Mouse (Mus musculus) intestine, postnatal 0 days (tissue): ENCODE data around the gene Ampd1. TPM values are rescaled to one million over a fixed set of nuclear protein-coding genes. Genes with fewer than 3 reads are reported as not detected.

Experiments used
- ATAC-seq: fragments of 200-750 bp; cut with Nextera tagmentation; 2 replicates; pipeline ENCODE4 v1.8.0; 2017; ENCODE audit warnings: mild to moderate bottlenecking, moderate TSS enrichment, moderate library complexity
- H3K27ac ChIP-seq: fragments of 300-500 bp; sonication (generic); 2 replicates; pipeline ENCODE4 v1.5.1; 2014; ENCODE audit warnings: mild to moderate bottlenecking, low read depth, low read length, moderate library complexity
- H3K27me3 ChIP-seq: fragments of 300-500 bp; sonication (generic); replicated peaks from 2 replicates; pipeline ENCODE4 v1.6.1; 2014; ENCODE audit warnings: low read length, mixed read lengths; ENCODE audit not compliant: control insufficient read depth, insufficient read depth
- H3K36me3 ChIP-seq: fragments of 300-500 bp; sonication (generic); 2 replicates; pipeline ENCODE4 v1.6.1; 2014; ENCODE audit warnings: mild to moderate bottlenecking, moderate library complexity; ENCODE audit not compliant: control insufficient read depth, insufficient read depth
- H3K4me1 ChIP-seq: fragments of 300-500 bp; sonication (generic); replicated peaks from 2 replicates; pipeline ENCODE4 v1.6.1; 2014; ENCODE audit warnings: antibody characterized with exemption, low read length, mixed read lengths; ENCODE audit not compliant: control insufficient read depth, insufficient read depth
- H3K4me2 ChIP-seq: fragments of 300-500 bp; sonication (generic); replicated peaks from 2 replicates; pipeline ENCODE4 v1.6.1; 2014; ENCODE audit warnings: low read depth, mild to moderate bottlenecking, moderate library complexity
- H3K4me3 ChIP-seq: fragments of 300-500 bp; sonication (generic); 2 replicates; pipeline ENCODE4 v1.5.1; 2014; ENCODE audit warnings: low read depth, low read length
- H3K9ac ChIP-seq: fragments of 300-500 bp; sonication (generic); 2 replicates; pipeline ENCODE4 v1.6.1; 2014; ENCODE audit warnings: mild to moderate bottlenecking, low read depth, low read length
- H3K9me3 ChIP-seq: fragments of 300-500 bp; sonication (generic); 2 replicates; pipeline ENCODE4 v1.6.1; 2016; ENCODE audit warnings: mixed run types; ENCODE audit not compliant: control insufficient read depth
- CTCF ChIP-seq: sonication (generic); IDR thresholded peaks from 2 replicates; pipeline ENCODE4 v1.5.1; 2016; ENCODE audit warnings: low read depth, mild to moderate bottlenecking, control low read depth, antibody characterized with exemption, moderate library complexity
- WGBS: fragments of 180-500 bp; shearing (Covaris S2); extraction: QIAGEN DNeasy Blood & Tissue Kit; methylation state at CpG from one replicate; pipeline ENCODE4 v1.1.7; 2014; 5-methylcytosine and 5-hydroxymethylcytosine counted together
- polyA plus RNA-seq: library from polyadenylated mRNA; unstranded; fragments of >200 nt; fragmentation: Nextera tagmentation; extraction: Ambion mirVana; gene quantifications from 2 replicates; pipeline ENCODE4 v1.2.1, GENCODE M21; 2015

Ampd1 gene
- polyA plus RNA-seq, 1 experiment from 2014 or later, result not detected

DNA sequence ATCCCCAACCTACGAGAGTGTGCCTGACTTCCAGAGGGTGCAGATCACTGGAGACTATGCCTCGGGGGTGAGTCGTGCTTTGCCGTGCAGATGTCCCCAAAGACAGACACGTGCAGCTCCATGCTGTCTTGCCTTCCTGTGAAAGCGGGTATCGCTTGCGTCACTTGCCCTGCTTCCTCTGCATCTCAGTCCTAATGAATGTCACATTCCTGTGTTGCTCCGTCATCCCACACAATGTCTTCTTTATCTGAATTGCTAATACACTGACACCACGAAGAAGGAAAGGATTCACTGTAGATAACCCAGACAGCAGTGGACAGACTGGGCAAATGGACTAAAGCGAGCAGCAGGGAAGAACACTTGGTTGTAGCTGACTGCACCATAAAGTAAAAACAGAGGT, 7.2 kb downstream of the Ampd1 start:
- no peak overlapping the region for H3K4me3 ChIP-seq
- no peaks in the 10 kb centered on the region for H3K4me1 ChIP-seq
- H3K36me3 ChIP-seq, result no peaks in the 10 kb centered on the region
- H3K27ac ChIP-seq, result no peak overlapping the region
- no peak overlapping the region for H3K4me2 ChIP-seq
- no peak overlapping the region for H3K9ac ChIP-seq
- H3K27me3 ChIP-seq, result no peaks in the 10 kb centered on the region
- TF ChIP-seq CTCF, result no peak
- WGBS, result 71% methylated on average over 11 of the region's 11 CpGs
- no peak for ATAC-seq
- H3K9me3 ChIP-seq, result no peaks in the 10 kb centered on the region

DNA sequence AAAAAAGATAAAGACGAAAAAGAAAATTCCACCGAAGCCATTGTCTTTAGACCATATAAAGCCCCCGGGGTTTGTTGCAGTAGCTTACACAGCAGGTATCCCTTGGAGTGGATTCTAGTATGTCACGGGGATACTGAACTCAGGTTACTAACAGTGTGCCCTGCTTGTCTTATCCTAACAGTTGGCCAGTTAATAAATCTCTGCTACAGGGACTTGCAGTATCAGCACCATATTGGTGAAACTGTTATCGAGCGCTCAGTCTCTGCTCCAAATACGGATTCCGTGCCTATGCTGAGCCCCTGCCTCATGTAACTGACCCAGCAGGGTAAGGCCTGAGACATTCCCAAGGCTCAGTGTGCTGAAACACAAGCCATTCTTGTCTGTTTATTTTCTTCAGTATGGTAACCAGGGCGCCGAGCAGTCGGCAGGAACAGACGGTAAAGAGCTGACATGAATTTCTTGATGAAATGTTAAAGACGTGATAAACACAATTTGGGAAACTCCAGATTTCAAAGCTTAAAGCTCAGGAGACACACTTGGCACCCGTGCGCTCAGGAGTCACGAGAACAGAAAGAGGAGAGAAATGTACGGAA, 8.1 kb downstream of the Ampd1 start:
- H3K4me1 ChIP-seq, result no peaks in the 10 kb centered on the region
- H3K36me3 ChIP-seq, result no peaks in the 10 kb centered on the region
- no peak overlapping the region for H3K9ac ChIP-seq
- H3K4me3 ChIP-seq, result no peak overlapping the region
- no peak for ATAC-seq
- no peak for TF ChIP-seq CTCF
- WGBS, result 81% methylated on average over 17 of the region's 17 CpGs
- no peaks in the 10 kb centered on the region for H3K27me3 ChIP-seq
- no peak overlapping the region for H3K4me2 ChIP-seq
- H3K9me3 ChIP-seq, result no peaks in the 10 kb centered on the region
- H3K27ac ChIP-seq, result no peak overlapping the region

DNA sequence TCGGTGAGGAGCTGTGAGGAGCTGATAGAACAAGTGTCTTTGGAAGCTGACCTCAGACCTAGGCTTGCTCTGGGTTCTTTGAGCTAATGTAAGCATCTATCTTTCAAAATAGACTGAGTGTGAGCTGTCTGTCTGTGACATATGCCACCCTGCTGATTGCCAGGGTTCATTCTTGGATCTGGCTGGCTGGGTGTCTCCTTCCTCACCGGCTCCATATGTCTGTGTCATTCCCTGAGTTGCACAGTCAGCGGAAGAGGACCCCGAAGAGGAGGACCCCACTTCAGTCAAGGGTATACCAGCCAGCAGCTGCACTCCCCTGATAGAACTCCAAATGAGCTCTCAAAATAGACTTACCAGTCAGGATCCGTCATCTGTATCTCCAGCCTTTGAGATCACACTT, 8.9 kb downstream of the Ampd1 start:
- TF ChIP-seq CTCF, result no peak
- no peak overlapping the region for H3K4me3 ChIP-seq
- H3K36me3 ChIP-seq, result no peaks in the 10 kb centered on the region
- 84% methylated on average over 5 of the region's 5 CpGs for WGBS
- H3K27ac ChIP-seq, result no peak overlapping the region
- no peak for ATAC-seq
- no peak overlapping the region for H3K9ac ChIP-seq
- no peaks in the 10 kb centered on the region for H3K4me1 ChIP-seq
- H3K4me2 ChIP-seq, result no peak overlapping the region
- H3K27me3 ChIP-seq, result no peaks in the 10 kb centered on the region
- H3K9me3 ChIP-seq, result no peaks in the 10 kb centered on the region

DNA sequence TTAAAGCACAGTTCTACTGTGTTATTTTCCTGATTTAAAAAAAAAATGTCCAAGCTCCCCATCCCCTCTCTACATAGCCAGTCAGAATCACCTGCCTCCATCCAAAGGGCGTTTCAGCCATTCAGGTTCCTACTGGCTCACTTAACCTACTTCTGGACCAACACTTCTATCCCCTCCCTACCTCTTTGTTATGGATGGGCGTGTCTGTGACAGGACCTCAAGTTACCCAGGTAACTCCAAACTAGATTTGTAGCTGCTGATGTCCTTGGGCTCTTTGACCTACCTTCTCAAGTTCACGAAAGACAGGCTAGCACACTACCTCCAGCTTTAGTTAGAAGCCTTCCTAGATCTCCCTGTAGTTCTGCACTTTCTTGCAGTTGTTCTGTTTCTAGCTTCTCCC, 12.2 kb downstream of the Ampd1 start:
- no peak overlapping the region for H3K27ac ChIP-seq
- no peak overlapping the region for H3K4me2 ChIP-seq
- 0 out of 2 replicates have a peak, but pooled peaks cover 2% of the 10 kb centered on the region for H3K27me3 ChIP-seq
- no peak for ATAC-seq
- H3K9ac ChIP-seq, result no peak overlapping the region
- TF ChIP-seq CTCF, result no peak
- H3K36me3 ChIP-seq, result no peaks in the 10 kb centered on the region
- no peaks in the 10 kb centered on the region for H3K9me3 ChIP-seq
- no peak overlapping the region for H3K4me3 ChIP-seq
- WGBS, result 67% methylated on average over 3 of the region's 3 CpGs
- no peaks in the 10 kb centered on the region for H3K4me1 ChIP-seq

DNA sequence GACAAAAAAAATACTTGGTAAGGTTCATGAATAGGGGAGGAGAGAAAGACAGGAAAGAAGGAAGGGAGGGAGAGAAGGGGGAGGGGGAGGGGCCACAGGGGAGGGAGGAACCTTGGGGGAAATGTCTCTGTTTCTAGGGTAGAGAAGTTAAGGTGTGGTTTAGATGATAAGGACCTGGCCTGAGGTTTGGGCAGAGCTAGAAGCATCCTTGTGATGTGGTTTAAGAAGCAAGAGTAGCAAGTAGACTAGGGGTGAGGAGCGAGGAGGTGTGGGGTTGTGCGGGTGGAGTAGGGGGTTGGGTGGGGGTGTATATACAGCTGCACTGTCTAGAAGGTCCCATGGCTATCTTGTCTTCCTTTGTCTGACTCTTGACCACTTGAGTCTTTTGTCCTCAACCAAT, 17.9 kb downstream of the Ampd1 start:
- WGBS, result 100% methylated on average over 2 of the region's 2 CpGs
- no peaks in the 10 kb centered on the region for H3K4me1 ChIP-seq
- H3K9ac ChIP-seq, result no peak overlapping the region
- no peak overlapping the region for H3K4me2 ChIP-seq
- TF ChIP-seq CTCF, result no peak
- no peak overlapping the region for H3K4me3 ChIP-seq
- no peaks in the 10 kb centered on the region for H3K36me3 ChIP-seq
- no peaks in the 10 kb centered on the region for H3K9me3 ChIP-seq
- 0 out of 2 replicates have a peak, but pooled peaks cover 6% of the 10 kb centered on the region for H3K27me3 ChIP-seq
- ATAC-seq, result no peak
- H3K27ac ChIP-seq, result no peak overlapping the region

DNA sequence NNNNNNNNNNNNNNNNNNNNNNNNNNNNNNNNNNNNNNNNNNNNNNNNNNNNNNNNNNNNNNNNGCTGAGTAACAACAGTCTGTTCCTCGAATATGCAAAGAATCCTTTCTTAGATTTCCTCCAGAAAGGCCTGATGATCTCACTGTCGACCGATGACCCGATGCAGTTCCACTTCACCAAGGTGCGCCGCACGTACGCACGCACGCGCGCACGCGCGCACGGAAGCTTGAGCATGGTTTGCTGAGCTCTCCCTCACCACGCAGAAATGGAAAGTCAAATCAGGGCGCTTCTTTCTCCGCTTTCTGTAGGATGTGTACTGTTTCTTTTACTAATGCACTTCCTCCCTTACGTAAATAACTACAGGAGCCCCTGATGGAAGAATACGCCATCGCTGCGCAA, 24.8 kb downstream of the Ampd1 start:
- ATAC-seq, result no peak
- WGBS, result 77% methylated on average over 23 of the region's 23 CpGs
- no peak for TF ChIP-seq CTCF
- Histone ChIP-seq H3K36me3 (no peaks in the 10 kb centered on the region), H3K4me1 (0 out of 2 replicates have a peak, but pooled peaks cover 4% of the 10 kb centered on the region), H3K27me3 (no peaks in the 10 kb centered on the region), H3K4me2 (no peak overlapping the region), H3K4me3 (no peak overlapping the region), H3K9me3 (no peaks in the 10 kb centered on the region), H3K27ac (no peak overlapping the region), H3K9ac (no peak overlapping the region)

DNA sequence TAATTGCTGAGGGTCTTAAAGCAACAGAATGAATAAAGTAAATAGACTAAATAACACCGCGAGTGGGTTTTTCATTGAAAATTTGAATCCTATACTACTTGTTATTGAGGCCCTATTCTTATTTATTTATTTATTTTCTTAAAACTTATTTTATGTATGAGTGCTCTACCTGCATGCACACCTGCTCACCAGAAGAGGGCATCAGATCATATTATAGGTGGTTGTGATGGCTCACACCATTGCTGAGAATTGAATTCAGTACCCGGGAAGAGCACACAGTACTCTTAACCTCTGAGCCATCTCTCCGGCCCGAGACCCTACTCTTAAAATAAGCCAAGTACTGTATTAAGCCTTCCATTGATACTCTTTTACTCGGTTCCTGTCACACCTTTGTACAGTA, 25.9 kb downstream of the Ampd1 start:
- H3K36me3 ChIP-seq, result no peaks in the 10 kb centered on the region
- 0 out of 2 replicates have a peak, but pooled peaks cover 4% of the 10 kb centered on the region for H3K4me1 ChIP-seq
- ATAC-seq, result no peak
- H3K9ac ChIP-seq, result no peak overlapping the region
- peak; percentile 52 for TF ChIP-seq CTCF
- H3K9me3 ChIP-seq, result no peaks in the 10 kb centered on the region
- no peak overlapping the region for H3K4me3 ChIP-seq
- no peaks in the 10 kb centered on the region for H3K27me3 ChIP-seq
- no peak overlapping the region for H3K4me2 ChIP-seq
- no peak overlapping the region for H3K27ac ChIP-seq
- WGBS, result 84% methylated on average over 6 of the region's 6 CpGs
